Mouse (Mus musculus) kidney, adult 2 months (tissue): ENCODE measurements at regions not wholly inside any gene's neighbourhood (a gene's known extent, or its start where the extent isn't known, plus 50 kb on each side); places are given as distances from the start of the nearest gene placed in this dataset.
"Not testable (repeated sequence)": the region's sequence is repeated elsewhere in the genome, so short reads cannot be mapped to it uniquely, and the experiment has no call there.

Source experiments
- DNase-seq: peaks from one replicate; pipeline ENCODE4 v3.0.0; 2021
- H3K27ac ChIP-seq: fragments of 200-500 bp; 2 replicates; pipeline ENCODE4 v1.5.1; 2012; ENCODE audit warnings: low read depth, low read length, control low read depth, inconsistent platforms; ENCODE audit not compliant: insufficient read depth
- H3K27me3 ChIP-seq: fragments of 200-500 bp; replicated peaks from 2 replicates; pipeline ENCODE4 v1.6.1; 2012; ENCODE audit warnings: mild to moderate bottlenecking, moderate library complexity, low read length, inconsistent platforms; ENCODE audit not compliant: control insufficient read depth, insufficient read depth
- H3K36me3 ChIP-seq: fragments of 200-500 bp; 2 replicates; pipeline ENCODE4 v1.6.1; 2012; ENCODE audit warnings: mild to moderate bottlenecking, moderate library complexity, low read length, inconsistent platforms; ENCODE audit not compliant: control insufficient read depth, insufficient read depth
- H3K4me1 ChIP-seq: fragments of 200-500 bp; 2 replicates; pipeline ENCODE4 v1.6.1; 2011; ENCODE audit warnings: low read length; ENCODE audit not compliant: control insufficient read depth, insufficient read depth
- H3K4me3 ChIP-seq: fragments of 200-500 bp; 2 replicates; pipeline ENCODE4 v1.5.1; 2011; ENCODE audit warnings: mild to moderate bottlenecking, low read depth, low read length, control low read depth; ENCODE audit not compliant: insufficient read depth
- CTCF ChIP-seq: fragments of 200-500 bp; conservative IDR thresholded peaks from 2 replicates; pipeline ENCODE4 v1.5.1; 2011; ENCODE audit warnings: low read depth, mild to moderate bottlenecking, control low read depth, low read length, moderate library complexity, mixed read lengths; ENCODE audit not compliant: insufficient read depth, insufficient read length
- POLR2A ChIP-seq: fragments of 200-500 bp; IDR thresholded peaks from one replicate; pipeline ENCODE4 v1.6.1; 2011; ENCODE audit warnings: low read depth, low read length, control low read depth
- WGBS: fragments of 180-500 bp; shearing (Covaris S2); methylation state at CpG from one replicate; pipeline ENCODE4 v1.1.7; 2018; 5-methylcytosine and 5-hydroxymethylcytosine counted together

- DNase-seq: no peak
- no peak overlapping the region for H3K4me3 ChIP-seq
Observed at GRCm38 (mm10) chr10:111639866-111640265, 133.8 kb downstream of the Phlda1 start.

GRCm38 (mm10) chr10:111642683-111643082 lies 136.6 kb downstream of the Phlda1 start:
- Histone ChIP-seq H3K36me3 (no peaks in the 10 kb centered on the region), H3K4me1 (no peaks in the 10 kb centered on the region), H3K27me3 (no peaks in the 10 kb centered on the region), H3K27ac (no peak overlapping the region), H3K4me3 (no peak overlapping the region)
- no peak for DNase-seq
- WGBS: 84% methylated on average over 2 of the region's 2 CpGs
- no peak for TF ChIP-seq CTCF
- no peak for TF ChIP-seq POLR2A

More at GRCm38 (mm10) chr10:111639866-111640265, 133.8 kb downstream of the Phlda1 start:
- H3K4me1 ChIP-seq: no peaks in the 10 kb centered on the region
- no peaks in the 10 kb centered on the region for H3K36me3 ChIP-seq
- TF ChIP-seq CTCF: no peak
- WGBS: 90% methylated on average over 7 of the region's 7 CpGs
- H3K27ac ChIP-seq: no peak overlapping the region
- no peaks in the 10 kb centered on the region for H3K27me3 ChIP-seq

GRCm38 (mm10) chr10:111653773-111654172 lies 147.7 kb downstream of the Phlda1 start:
- WGBS: 85% methylated on average over 1 of the region's 2 CpGs
- not testable (repeated sequence) for H3K27me3 ChIP-seq, H3K27ac ChIP-seq, H3K36me3 ChIP-seq, H3K4me1 ChIP-seq, DNase-seq, H3K4me3 ChIP-seq

- Histone ChIP-seq H3K27me3 (no peaks in the 10 kb centered on the region), H3K4me1 (peaks cover 3% of the 10 kb centered on the region; the same call in 1 of the 2 replicates), H3K36me3 (no peaks in the 10 kb centered on the region), H3K4me3 (no peak overlapping the region), H3K27ac (no peak overlapping the region)
- DNase-seq: no peak
- no peak for TF ChIP-seq POLR2A
- no peak for TF ChIP-seq CTCF
- WGBS: 66% methylated on average over 22 of the region's 22 CpGs
Observed at GRCm38 (mm10) chr10:111654364-111655226, 148.5 kb downstream of the Phlda1 start.

GRCm38 (mm10) chr10:111658828-111659227 lies 152.7 kb downstream of the Phlda1 start:
- Histone ChIP-seq H3K4me1 (peaks cover 3% of the 10 kb centered on the region; the same call in 1 of the 2 replicates), H3K27ac (no peak overlapping the region), H3K4me3 (no peak overlapping the region), H3K36me3 (no peaks in the 10 kb centered on the region), H3K27me3 (no peaks in the 10 kb centered on the region)
- DNase-seq: no peak
- WGBS: 31% methylated on average over 9 of the region's 9 CpGs
- TF ChIP-seq CTCF (no peak), POLR2A (no peak)

GRCm38 (mm10) chr10:111662665-111663064 lies 156.6 kb downstream of the Phlda1 start:
- Histone ChIP-seq H3K36me3 (no peaks in the 10 kb centered on the region), H3K4me1 (peaks cover 3% of the 10 kb centered on the region; the same call in 1 of the 2 replicates), H3K4me3 (no peak overlapping the region), H3K27me3 (no peaks in the 10 kb centered on the region), H3K27ac (no peak overlapping the region)
- 71% methylated on average over 1 of the region's 1 CpGs for WGBS
- DNase-seq: no peak
- no peak for TF ChIP-seq CTCF
- no peak for TF ChIP-seq POLR2A

GRCm38 (mm10) chr10:111665834-111666233 lies 159.7 kb downstream of the Phlda1 start:
- WGBS: 83% methylated on average over 14 of the region's 14 CpGs
- TF ChIP-seq POLR2A: no peak
- TF ChIP-seq CTCF: no peak

More at GRCm38 (mm10) chr10:111665834-111666233, 159.7 kb downstream of the Phlda1 start:
- no peak for DNase-seq
- Histone ChIP-seq H3K36me3 (no peaks in the 10 kb centered on the region), H3K4me3 (no peak overlapping the region), H3K4me1 (no peaks in the 10 kb centered on the region), H3K27ac (no peak overlapping the region), H3K27me3 (no peaks in the 10 kb centered on the region)
